Mouse (Mus musculus) neural tube, embryonic 12.5 days (tissue): ENCODE results near the gene Comtd1. TPM values are rescaled to one million over a fixed set of nuclear protein-coding genes. Genes with fewer than 3 reads are reported as not detected.

ENCODE experiments used
- ATAC-seq: fragments of 200-750 bp; cut with Nextera tagmentation; 2 replicates; pipeline ENCODE4 v1.8.0; 2017; ENCODE audit warnings: low read depth, mild to moderate bottlenecking, moderate TSS enrichment, moderate library complexity; ENCODE audit not compliant: low FRiP score
- H3K27ac ChIP-seq: fragments of 300-500 bp; sonication (generic); 2 replicates; pipeline ENCODE4 v1.5.1; 2016
- H3K27me3 ChIP-seq: fragments of 300-500 bp; sonication (generic); replicated peaks from 2 replicates; pipeline ENCODE4 v1.6.1; 2016; ENCODE audit warnings: mild to moderate bottlenecking
- H3K36me3 ChIP-seq: fragments of 300-500 bp; sonication (generic); 2 replicates; pipeline ENCODE4 v1.6.1; 2016; ENCODE audit warnings: mild to moderate bottlenecking
- H3K4me1 ChIP-seq: fragments of 300-500 bp; sonication (generic); 2 replicates; pipeline ENCODE4 v1.6.1; 2016
- H3K4me2 ChIP-seq: fragments of 300-500 bp; sonication (generic); replicated peaks from 2 replicates; pipeline ENCODE4 v1.6.1; 2016; ENCODE audit warnings: mild to moderate bottlenecking
- H3K4me3 ChIP-seq: fragments of 300-500 bp; sonication (generic); 2 replicates; pipeline ENCODE4 v1.5.1; 2016
- H3K9ac ChIP-seq: fragments of 300-500 bp; sonication (generic); 2 replicates; pipeline ENCODE4 v1.6.1; 2016; ENCODE audit warnings: mild to moderate bottlenecking
- H3K9me3 ChIP-seq: fragments of 300-500 bp; sonication (generic); 2 replicates; pipeline ENCODE4 v1.6.1; 2016; ENCODE audit warnings: mild to moderate bottlenecking
- WGBS: fragments of 180-500 bp; shearing (Covaris S2); methylation state at CpG from one replicate; pipeline ENCODE4 v1.1.7; 2016; 5-methylcytosine and 5-hydroxymethylcytosine counted together
- polyA plus RNA-seq: library from polyadenylated mRNA; unstranded; fragments of >200 nt; fragmentation: Nextera tagmentation; extraction: Ambion mirVana; gene quantifications from 2 replicates; pipeline ENCODE4 v1.2.1, GENCODE M21; 2016

The Comtd1 gene
- 15.0 and 19.6 TPM in 2 replicates for polyA plus RNA-seq

GRCm38 (mm10) chr14:21848166-21849154, at the start of gene Comtd1:
Comtd1 (minus strand) TSS chr14:21848977.
- WGBS = under 1% methylated on average over 51 of the region's 51 CpGs
- Histone ChIP-seq H3K27me3 (no peaks in the 10 kb centered on the region), H3K4me1 (peaks cover 27% of the 10 kb centered on the region), H3K9me3 (no peaks in the 10 kb centered on the region), H3K9ac (peak within 1 kb of the TSS; percentile 68), H3K4me3 (peak within 1 kb of the TSS; percentile 64), H3K36me3 (peaks cover 29% of the 10 kb centered on the region), H3K27ac (0 out of 2 replicates have a peak within 1 kb of the TSS, but pooled peaks have one; percentile 7), H3K4me2 (peak within 1 kb of the TSS; percentile 99)
- peak; percentile 86 for ATAC-seq

- no peak; the same call in 1 of the 2 replicates for ATAC-seq
- Histone ChIP-seq H3K4me2 (peak overlapping the region; percentile 52), H3K27me3 (peaks cover 9% of the 10 kb centered on the region; the same call in 1 of the 2 replicates), H3K36me3 (no peaks in the 10 kb centered on the region), H3K27ac (no peak overlapping the region), H3K4me3 (no peak overlapping the region), H3K9ac (no peak overlapping the region), H3K9me3 (no peaks in the 10 kb centered on the region), H3K4me1 (peaks cover 12% of the 10 kb centered on the region)
- WGBS = 17% methylated on average over 6 of the region's 6 CpGs
These were observed 43.5 kb upstream of the Comtd1 start for GRCm38 (mm10) chr14:21892341-21892659.

DNA sequence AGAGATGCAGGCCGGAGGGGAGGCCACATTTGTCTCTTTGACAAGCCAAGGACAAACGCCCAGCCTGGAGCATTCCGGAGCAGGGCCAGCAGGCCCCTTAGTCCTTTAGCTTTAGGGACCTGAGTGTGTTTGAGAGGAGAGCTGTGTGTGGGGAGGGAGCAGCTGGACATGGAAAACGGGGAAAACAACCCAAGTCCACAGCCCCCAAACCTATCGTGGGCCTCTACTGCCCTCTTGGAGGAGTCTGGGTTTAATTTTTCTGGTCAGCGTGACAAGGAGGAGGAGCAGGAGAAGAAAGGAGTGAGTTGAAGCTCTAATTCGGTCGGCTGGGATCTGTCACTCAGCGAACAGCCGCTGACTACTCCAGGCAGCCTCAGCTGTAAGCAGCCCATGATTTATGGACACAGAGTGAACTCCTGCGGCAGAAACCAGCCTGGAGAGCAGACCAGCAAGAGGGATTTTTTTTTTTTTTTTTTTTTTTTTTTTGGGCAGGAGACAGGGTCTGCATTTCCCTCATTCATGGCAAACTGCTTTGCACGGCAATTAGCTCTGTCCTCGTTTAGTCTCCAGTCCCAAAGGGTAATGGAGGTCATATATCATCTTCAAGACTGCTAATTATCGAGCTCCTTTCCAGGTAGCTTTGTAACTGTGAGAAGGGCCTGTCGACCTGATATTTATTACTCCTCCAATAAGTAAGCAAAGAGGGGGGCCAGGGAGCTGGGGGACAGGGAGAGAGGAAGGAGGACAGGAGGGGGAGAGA, 43.0 kb upstream of the Comtd1 start:
- Histone ChIP-seq H3K36me3 (no peaks in the 10 kb centered on the region), H3K4me2 (peak overlapping the region; percentile 52), H3K9me3 (no peaks in the 10 kb centered on the region), H3K4me1 (peaks cover 12% of the 10 kb centered on the region), H3K4me3 (no peak overlapping the region), H3K9ac (no peak overlapping the region), H3K27me3 (peaks cover 9% of the 10 kb centered on the region; the same call in 1 of the 2 replicates), H3K27ac (peak overlapping the region; percentile 37; the same call in 1 of the 2 replicates)
- WGBS = 2% methylated on average over 15 of the region's 15 CpGs
- peak; percentile 93 for ATAC-seq

DNA sequence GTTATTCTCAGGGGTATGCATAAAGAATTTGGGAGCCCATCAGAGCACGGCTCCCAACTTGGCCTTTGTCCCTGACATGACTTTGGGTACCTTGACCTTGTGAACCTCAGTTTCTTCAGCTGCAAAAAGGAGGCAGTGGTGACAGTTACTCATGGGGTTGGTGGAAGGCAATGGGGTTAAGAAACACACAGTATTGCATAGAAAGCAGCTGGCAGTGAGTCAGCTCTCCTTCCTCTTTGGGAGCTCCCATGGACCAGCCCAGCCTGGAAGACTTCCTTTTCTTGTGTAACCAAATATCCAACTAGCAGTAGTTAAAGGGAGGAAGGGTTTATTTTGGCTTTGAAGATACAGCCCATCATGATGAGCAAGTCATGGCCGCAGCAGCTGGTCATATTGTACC, 41.7 kb upstream of the Comtd1 start:
- Histone ChIP-seq H3K9ac (no peak overlapping the region), H3K4me2 (no peak overlapping the region), H3K4me1 (peaks cover 12% of the 10 kb centered on the region), H3K9me3 (no peaks in the 10 kb centered on the region), H3K36me3 (no peaks in the 10 kb centered on the region), H3K27ac (no peak overlapping the region), H3K4me3 (no peak overlapping the region), H3K27me3 (peaks cover 9% of the 10 kb centered on the region; the same call in 1 of the 2 replicates)
- WGBS = 77% methylated on average over 2 of the region's 2 CpGs
- ATAC-seq = no peak

- no peak overlapping the region for H3K4me3 ChIP-seq
- no peaks in the 10 kb centered on the region for H3K9me3 ChIP-seq
- no peaks in the 10 kb centered on the region for H3K36me3 ChIP-seq
- H3K4me1 ChIP-seq = peaks cover 4% of the 10 kb centered on the region
- H3K4me2 ChIP-seq = no peak overlapping the region
- no peaks in the 10 kb centered on the region for H3K27me3 ChIP-seq
- no peak overlapping the region for H3K9ac ChIP-seq
- ATAC-seq = no peak
- WGBS = 78% methylated on average over 7 of the region's 7 CpGs
- H3K27ac ChIP-seq = no peak overlapping the region
These were observed 18.0 kb upstream of the Comtd1 start for GRCm38 (mm10) chr14:21866816-21867215.

- Histone ChIP-seq H3K27ac (no peak overlapping the region), H3K4me2 (no peak overlapping the region), H3K9ac (no peak overlapping the region), H3K4me3 (no peak overlapping the region), H3K4me1 (peaks cover 4% of the 10 kb centered on the region), H3K9me3 (no peaks in the 10 kb centered on the region), H3K27me3 (no peaks in the 10 kb centered on the region), H3K36me3 (no peaks in the 10 kb centered on the region)
- ATAC-seq = no peak
- 59% methylated on average over 7 of the region's 7 CpGs for WGBS
These were observed 17.5 kb upstream of the Comtd1 start for GRCm38 (mm10) chr14:21866291-21866690.

DNA sequence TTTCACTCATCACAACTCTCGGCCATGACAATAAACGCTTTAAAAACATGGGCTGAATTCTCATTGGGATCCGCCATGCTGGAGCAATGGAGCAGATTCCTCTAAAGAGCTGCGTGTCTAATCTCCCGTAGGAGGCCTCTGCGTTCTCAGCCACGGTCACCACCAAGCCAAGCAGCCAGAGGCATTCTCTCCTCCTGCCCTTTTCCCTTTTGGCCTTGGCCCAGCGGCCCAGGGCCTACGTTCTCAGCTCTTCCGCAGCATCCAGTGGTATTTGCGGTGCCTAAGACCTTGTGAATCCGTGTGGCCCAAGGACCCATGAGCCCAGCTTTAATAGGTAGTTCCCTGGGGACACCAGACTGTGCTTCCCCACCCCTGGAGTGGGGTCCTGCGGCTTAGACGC, 8.1 kb upstream of the Comtd1 start:
- 83% methylated on average over 14 of the region's 14 CpGs for WGBS

DNA sequence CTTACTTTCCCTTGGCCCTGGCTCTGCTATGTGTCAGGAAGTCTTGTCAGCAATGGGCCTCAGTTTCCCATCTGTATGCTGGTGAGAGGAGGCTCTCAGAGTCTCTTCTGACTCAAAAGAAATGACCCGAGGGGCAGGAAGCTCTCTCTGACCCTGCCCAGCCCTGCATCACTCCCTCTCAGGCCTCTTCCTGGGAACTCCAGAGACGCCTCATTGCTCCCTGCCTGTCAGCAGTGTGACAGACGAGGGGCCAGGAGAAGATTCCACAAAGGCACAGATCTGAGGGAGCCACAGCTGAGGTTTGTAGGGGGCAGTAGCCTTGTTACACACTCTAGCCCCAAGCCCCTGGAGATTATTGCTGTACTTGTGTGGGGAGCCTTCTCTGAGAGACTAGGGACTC, 7.2 kb upstream of the Comtd1 start:
- Histone ChIP-seq H3K9ac (no peak overlapping the region), H3K9me3 (no peaks in the 10 kb centered on the region), H3K4me3 (no peak overlapping the region), H3K4me2 (no peak overlapping the region), H3K36me3 (no peaks in the 10 kb centered on the region), H3K4me1 (peaks cover 24% of the 10 kb centered on the region), H3K27me3 (no peaks in the 10 kb centered on the region), H3K27ac (no peak overlapping the region)
- 10% methylated on average over 3 of the region's 3 CpGs for WGBS
- no peak for ATAC-seq

More for the DNA sequence above, 8.1 kb upstream of the Comtd1 start:
- H3K27me3 ChIP-seq = no peaks in the 10 kb centered on the region
- no peak overlapping the region for H3K4me2 ChIP-seq
- no peak for ATAC-seq
- no peak overlapping the region for H3K27ac ChIP-seq
- no peaks in the 10 kb centered on the region for H3K36me3 ChIP-seq
- no peak overlapping the region for H3K4me3 ChIP-seq
- H3K4me1 ChIP-seq = peaks cover 23% of the 10 kb centered on the region
- H3K9ac ChIP-seq = no peak overlapping the region
- no peaks in the 10 kb centered on the region for H3K9me3 ChIP-seq

GRCm38 (mm10) chr14:21854271-21854670, 5.5 kb upstream of the Comtd1 start:
- Histone ChIP-seq H3K27me3 (no peaks in the 10 kb centered on the region), H3K9me3 (no peaks in the 10 kb centered on the region), H3K27ac (no peak overlapping the region), H3K9ac (no peak overlapping the region), H3K36me3 (no peaks in the 10 kb centered on the region), H3K4me2 (peak overlapping the region; percentile 47; the same call in 1 of the 2 replicates), H3K4me1 (peaks cover 29% of the 10 kb centered on the region), H3K4me3 (no peak overlapping the region)
- WGBS = 84% methylated on average over 9 of the region's 9 CpGs
- ATAC-seq = no peak

- H3K9me3 ChIP-seq = no peaks in the 10 kb centered on the region
- no peak for ATAC-seq
- peaks cover 29% of the 10 kb centered on the region for H3K4me1 ChIP-seq
- no peak overlapping the region for H3K4me3 ChIP-seq
- peak overlapping the region; percentile 47 for H3K4me2 ChIP-seq
- H3K27me3 ChIP-seq = no peaks in the 10 kb centered on the region
- 12% methylated on average over 17 of the region's 17 CpGs for WGBS
- H3K36me3 ChIP-seq = no peaks in the 10 kb centered on the region
- 0 out of 2 replicates have a peak overlapping the region, but pooled peaks have one; percentile 6 for H3K9ac ChIP-seq
- H3K27ac ChIP-seq = no peak overlapping the region
These were observed 4.8 kb upstream of the Comtd1 start for GRCm38 (mm10) chr14:21853456-21854109.

GRCm38 (mm10) chr14:21851996-21852791, 3.4 kb upstream of the Comtd1 start:
- ATAC-seq = no peak
- no peak overlapping the region for H3K27ac ChIP-seq
- 83% methylated on average over 16 of the region's 16 CpGs for WGBS
- H3K9me3 ChIP-seq = no peaks in the 10 kb centered on the region
- no peaks in the 10 kb centered on the region for H3K36me3 ChIP-seq
- H3K4me3 ChIP-seq = no peak overlapping the region
- no peak overlapping the region for H3K9ac ChIP-seq
- no peak overlapping the region for H3K4me2 ChIP-seq
- H3K27me3 ChIP-seq = no peaks in the 10 kb centered on the region
- H3K4me1 ChIP-seq = peaks cover 42% of the 10 kb centered on the region
